Mouse (Mus musculus): ENCODE measurements at regions not wholly inside any gene's neighbourhood (a gene's known extent, or its start where the extent isn't known, plus 50 kb on each side); places are given as distances from the start of the nearest gene placed in this dataset.

DNA sequence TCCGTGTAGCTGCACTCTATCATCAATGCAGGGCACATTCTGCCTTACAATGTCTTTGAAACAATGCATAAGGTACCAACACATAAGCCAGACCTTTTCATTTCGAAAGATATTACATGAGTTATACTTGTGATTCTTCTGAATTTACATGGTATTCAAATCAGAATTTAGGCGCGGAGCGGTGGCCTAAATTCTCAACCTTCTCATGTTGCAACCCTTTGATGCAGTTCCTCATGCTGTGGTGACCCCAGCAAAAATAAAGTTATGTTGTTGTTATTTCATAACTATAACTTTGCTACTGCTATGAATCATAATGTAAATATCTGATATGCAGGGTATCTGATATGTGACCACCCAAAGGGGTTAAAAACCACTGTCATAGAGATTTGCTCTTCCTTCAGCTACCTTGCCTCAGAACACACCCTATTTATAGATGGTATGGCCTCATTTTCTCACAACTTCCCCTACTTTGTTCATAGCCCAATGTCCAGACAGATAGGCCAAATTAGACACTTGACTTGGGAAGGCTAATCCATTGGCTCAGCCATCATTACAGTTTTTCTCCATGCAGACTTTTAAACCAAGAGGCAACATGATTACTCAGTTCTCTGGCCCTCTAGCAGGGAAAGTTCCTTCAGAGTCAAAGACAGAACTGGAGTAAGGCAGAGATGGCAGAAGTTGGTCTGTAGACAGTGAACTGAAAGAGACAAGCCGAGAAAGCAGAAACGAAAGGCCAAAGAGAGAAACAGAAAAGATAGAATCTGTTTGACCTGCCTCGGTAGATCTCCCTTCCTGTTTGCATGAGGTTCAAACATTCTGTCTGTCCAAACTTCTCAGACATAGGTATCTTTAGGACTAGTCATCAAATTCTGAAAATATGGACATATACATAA, 102.1 kb upstream of the Ppm1h start:
- Histone ChIP-seq H3K9me3 (ENCODE audit: control insufficient read depth, insufficient read depth, low read depth, low read length) (no peaks in the 10 kb centered on the region), H3K36me3 (ENCODE audit: control insufficient read depth, insufficient read depth, low read length, poor library complexity, severe bottlenecking) (no peaks in the 10 kb centered on the region), H3K27ac (ENCODE audit: insufficient read depth, low read depth, low read length, poor library complexity, severe bottlenecking) (no peak overlapping the region), H3K9ac (ENCODE audit: insufficient read depth, low read depth, low read length, poor library complexity, severe bottlenecking) (no peak overlapping the region), H3K4me1 (ENCODE audit: control insufficient read depth in 2 of 2, insufficient read depth in 2 of 2, low read length in 2 of 2, poor library complexity in 1 of 2) (peaks cover 2 to 3% of the 10 kb centered on the region in 2 experiments; a peak in 1 of 4 replicates), H3K4me3 (ENCODE audit: insufficient read depth in 1 of 2, low read depth in 1 of 2, low read length in 2 of 2, poor library complexity in 1 of 2, severe bottlenecking in 1 of 2) (no peak overlapping the region)
- in situ Hi-C loops (cut with MboI; ENCODE audit: low sequenced_read_pairs in 2 of 2, unreplicated experiment in 2 of 2) = no loop called here
- no peak for TF ChIP-seq CHD2 (IDR thresholded peaks at IDR 0.05; ENCODE audit: low read depth, low read length)
- TF ChIP-seq HCFC1 (IDR thresholded peaks at IDR 0.05; ENCODE audit: borderline replicate concordance, insufficient read depth, low read length) = no peak
- no peak for TF ChIP-seq MAFK (IDR thresholded peaks at IDR 0.05; ENCODE audit: insufficient read depth, low read depth, low read length)
- TF ChIP-seq ZNF384 (IDR thresholded peaks at IDR 0.05; ENCODE audit: low read depth, low read length) = no peak
- TF ChIP-seq ZC3H11A (IDR thresholded peaks at IDR 0.05; ENCODE audit: borderline replicate concordance, low read depth, low read length) = no peak
- no peak for DNase-seq (ENCODE audit: low read depth, low spot score)

DNA sequence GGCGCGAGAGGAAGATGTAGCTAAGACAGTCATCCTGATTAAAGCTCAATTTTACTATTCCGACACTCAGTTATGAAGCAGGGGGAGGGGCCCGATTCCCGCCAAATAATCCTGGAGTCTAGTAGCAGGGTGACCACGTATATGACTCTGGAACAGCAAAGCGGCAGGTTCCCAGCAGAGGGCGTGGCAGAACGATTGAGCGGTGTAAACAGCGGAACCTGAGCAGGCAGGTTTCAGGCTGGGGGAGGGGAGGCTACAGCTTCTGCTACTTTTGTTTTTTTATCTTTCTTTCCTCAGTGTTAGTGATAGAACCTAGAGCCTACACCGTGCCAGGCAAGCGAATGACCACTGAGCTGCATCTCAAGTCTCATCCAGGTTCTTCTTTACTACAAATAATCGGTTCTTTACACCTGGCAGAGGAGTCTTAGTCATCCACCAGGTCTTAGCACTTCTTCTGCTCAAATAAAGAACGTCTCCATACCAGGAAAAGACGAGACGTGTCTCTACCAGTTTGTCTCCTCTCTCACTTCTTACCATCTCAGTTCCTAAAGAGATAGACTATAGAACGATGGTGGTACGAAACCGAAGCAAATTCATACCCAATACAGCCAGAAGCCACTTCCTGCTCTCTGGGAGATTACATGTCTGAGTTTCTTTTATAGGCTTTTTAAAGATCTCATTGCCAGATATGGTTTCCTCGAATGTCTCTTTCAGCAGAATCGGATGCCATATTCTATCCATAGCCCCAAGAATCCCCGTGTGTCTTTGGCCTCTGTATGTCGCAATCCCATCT, 100.2 kb upstream of the Ppm1h start:
- Histone ChIP-seq H3K4me3 (ENCODE audit: insufficient read depth in 1 of 2, low read depth in 1 of 2, low read length in 2 of 2, poor library complexity in 1 of 2, severe bottlenecking in 1 of 2) (no peak overlapping the region), H3K9ac (ENCODE audit: insufficient read depth, low read depth, low read length, poor library complexity, severe bottlenecking) (no peak overlapping the region), H3K4me1 (ENCODE audit: control insufficient read depth in 2 of 2, insufficient read depth in 2 of 2, low read length in 2 of 2, poor library complexity in 1 of 2) (peaks cover 2 to 3% of the 10 kb centered on the region in 2 experiments; a peak in 1 of 4 replicates), H3K36me3 (ENCODE audit: control insufficient read depth, insufficient read depth, low read length, poor library complexity, severe bottlenecking) (no peaks in the 10 kb centered on the region), H3K27ac (ENCODE audit: insufficient read depth, low read depth, low read length, poor library complexity, severe bottlenecking) (no peak overlapping the region), H3K9me3 (ENCODE audit: control insufficient read depth, insufficient read depth, low read depth, low read length) (no peaks in the 10 kb centered on the region)
- TF ChIP-seq CHD2 (IDR thresholded peaks at IDR 0.05; ENCODE audit: low read depth, low read length) = no peak
- no peak for TF ChIP-seq ZNF384 (IDR thresholded peaks at IDR 0.05; ENCODE audit: low read depth, low read length)
- no peak for TF ChIP-seq ZC3H11A (IDR thresholded peaks at IDR 0.05; ENCODE audit: borderline replicate concordance, low read depth, low read length)
- TF ChIP-seq MAFK (IDR thresholded peaks at IDR 0.05; ENCODE audit: insufficient read depth, low read depth, low read length) = no peak
- no peak for TF ChIP-seq HCFC1 (IDR thresholded peaks at IDR 0.05; ENCODE audit: borderline replicate concordance, insufficient read depth, low read length)
- DNase-seq (ENCODE audit: low read depth, low spot score) = peak; percentile 45
- in situ Hi-C loops (cut with MboI; ENCODE audit: low sequenced_read_pairs in 2 of 2, unreplicated experiment in 2 of 2) = no loop called here

DNA sequence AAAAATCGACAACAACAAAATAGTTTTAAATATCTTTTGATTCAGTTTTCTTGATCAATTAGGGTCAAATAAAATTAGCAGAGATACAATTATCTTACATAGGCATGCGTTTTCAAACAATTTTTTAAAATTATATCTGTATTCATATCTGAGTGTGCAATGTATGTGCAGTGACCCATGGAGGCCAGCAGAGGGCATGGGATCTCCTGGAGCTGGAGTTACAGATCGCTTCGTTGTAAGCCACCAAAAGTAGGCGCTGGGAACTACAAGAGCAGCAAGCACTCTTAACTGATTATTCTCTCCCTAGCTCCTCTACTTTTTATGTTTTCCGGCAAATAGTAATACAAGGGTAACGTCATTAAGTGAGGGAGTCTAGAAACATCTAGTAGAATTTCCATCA, 97.5 kb upstream of the Ppm1h start:
- in situ Hi-C loops (cut with MboI; ENCODE audit: low sequenced_read_pairs in 2 of 2, unreplicated experiment in 2 of 2) = no loop called here
- Histone ChIP-seq H3K4me3 (ENCODE audit: insufficient read depth in 1 of 2, low read depth in 1 of 2, low read length in 2 of 2, poor library complexity in 1 of 2, severe bottlenecking in 1 of 2) (no peak overlapping the region), H3K27ac (ENCODE audit: insufficient read depth, low read depth, low read length, poor library complexity, severe bottlenecking) (no peak overlapping the region), H3K4me1 (ENCODE audit: control insufficient read depth in 2 of 2, insufficient read depth in 2 of 2, low read length in 2 of 2, poor library complexity in 1 of 2) (peaks cover 2 to 3% of the 10 kb centered on the region in 2 experiments; a peak in 1 of 4 replicates), H3K9me3 (ENCODE audit: control insufficient read depth, insufficient read depth, low read depth, low read length) (no peaks in the 10 kb centered on the region), H3K9ac (ENCODE audit: insufficient read depth, low read depth, low read length, poor library complexity, severe bottlenecking) (no peak overlapping the region), H3K36me3 (ENCODE audit: control insufficient read depth, insufficient read depth, low read length, poor library complexity, severe bottlenecking) (no peaks in the 10 kb centered on the region)
- TF ChIP-seq ZC3H11A (IDR thresholded peaks at IDR 0.05; ENCODE audit: borderline replicate concordance, low read depth, low read length) (0 out of 2 replicates have a peak, but pooled peaks have one; percentile 15), CHD2 (IDR thresholded peaks at IDR 0.05; ENCODE audit: low read depth, low read length) (no peak), ZNF384 (IDR thresholded peaks at IDR 0.05; ENCODE audit: low read depth, low read length) (no peak), MAFK (IDR thresholded peaks at IDR 0.05; ENCODE audit: insufficient read depth, low read depth, low read length) (no peak)
- DNase-seq (ENCODE audit: low read depth, low spot score) = no peak

DNA sequence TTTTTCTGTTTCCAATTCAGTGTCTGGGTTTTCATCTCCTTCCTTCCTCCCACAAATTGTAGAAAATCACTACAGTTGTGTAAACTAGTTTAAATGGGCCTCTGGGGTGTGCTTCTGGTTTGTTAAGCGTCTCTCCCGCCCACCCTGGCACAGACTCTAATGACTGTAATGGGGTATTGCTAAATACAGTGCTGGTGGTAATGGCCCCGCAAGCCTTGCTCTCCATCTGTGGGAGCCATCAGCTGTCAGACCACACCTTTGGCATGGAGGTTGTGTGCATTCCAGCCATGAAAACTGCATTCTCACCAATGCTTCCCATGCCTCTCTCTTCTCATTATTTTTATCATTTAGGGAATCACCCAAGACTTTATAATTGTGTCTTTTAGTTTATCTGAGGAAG, 91.0 kb upstream of the Ppm1h start:
- DNase-seq (ENCODE audit: low read depth, low spot score) = no peak
- H3K4me1 ChIP-seq (ENCODE audit: control insufficient read depth in 2 of 2, insufficient read depth in 2 of 2, low read length in 2 of 2, poor library complexity in 1 of 2) = no peaks in the 10 kb centered on the region
- no peaks in the 10 kb centered on the region for H3K9me3 ChIP-seq (ENCODE audit: control insufficient read depth, insufficient read depth, low read depth, low read length)
- H3K27ac ChIP-seq (ENCODE audit: insufficient read depth, low read depth, low read length, poor library complexity, severe bottlenecking) = no peak overlapping the region
- TF ChIP-seq ZC3H11A (IDR thresholded peaks at IDR 0.05; ENCODE audit: borderline replicate concordance, low read depth, low read length) (no peak), MAFK (IDR thresholded peaks at IDR 0.05; ENCODE audit: insufficient read depth, low read depth, low read length) (no peak), CHD2 (IDR thresholded peaks at IDR 0.05; ENCODE audit: low read depth, low read length) (no peak), HCFC1 (IDR thresholded peaks at IDR 0.05; ENCODE audit: borderline replicate concordance, insufficient read depth, low read length) (no peak), ZNF384 (IDR thresholded peaks at IDR 0.05; ENCODE audit: low read depth, low read length) (no peak)
- in situ Hi-C loops (cut with MboI; ENCODE audit: low sequenced_read_pairs in 2 of 2, unreplicated experiment in 2 of 2) = no loop called here
- no peak overlapping the region for H3K4me3 ChIP-seq (ENCODE audit: insufficient read depth in 1 of 2, low read depth in 1 of 2, low read length in 2 of 2, poor library complexity in 1 of 2, severe bottlenecking in 1 of 2)
- no peaks in the 10 kb centered on the region for H3K36me3 ChIP-seq (ENCODE audit: control insufficient read depth, insufficient read depth, low read length, poor library complexity, severe bottlenecking)
- no peak overlapping the region for H3K9ac ChIP-seq (ENCODE audit: insufficient read depth, low read depth, low read length, poor library complexity, severe bottlenecking)

All from ES-E14 (cell line).